Mouse (Mus musculus): ENCODE data around the gene 1700009N14Rik. TPM values are rescaled to one million over a fixed set of nuclear protein-coding genes. Genes with fewer than 3 reads are reported as not detected.

Gene 1700009N14Rik
- polyA plus RNA-seq (2014; fragmentation: Illumina TruSeq; extraction: RNeasy Lipid Tissue Mini Kit (QIAGEN cat#74804); ENCODE audit: low read depth, low replicate concordance), result 25.9 TPM

DNA sequence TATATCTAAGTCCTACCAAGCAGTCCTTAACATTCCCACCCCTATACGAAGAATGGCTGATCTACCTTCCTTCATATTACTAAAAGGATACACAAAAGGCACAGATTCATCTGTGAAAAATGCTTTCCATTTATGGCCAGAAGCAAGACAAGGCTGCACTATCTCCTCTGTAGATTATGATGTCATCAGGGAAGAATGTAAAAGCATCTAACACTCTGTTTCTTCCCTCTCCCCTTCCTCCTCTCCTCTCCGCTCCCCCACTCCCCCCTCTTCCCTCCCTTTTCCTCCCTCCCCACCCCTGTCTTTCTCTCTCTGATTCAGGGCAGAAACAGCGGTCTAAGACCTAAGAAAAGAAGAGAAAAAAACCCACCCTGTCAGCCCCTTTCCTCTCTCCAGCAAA, at the start of gene 1700009N14Rik:
TSS of gene 1700009N14Rik (plus strand) at position 227 of the 400 bp plus-strand sequence.

